ENCODE assay signal across 8 mouse cellular contexts in genomic region chr13:108297350-108298093, GRCm38 (mm10). TPM values are rescaled to one million over a fixed set of nuclear protein-coding genes. Genes with fewer than 3 reads are reported as not detected.
A peak's percentile ranks its signal among the peaks of the same experiment; 100 is the strongest.
DNase-seq lines count a peak whose midpoint lies in the region; ATAC-seq and TF ChIP-seq lines count a peak whose summit lies in the region.

No protein-coding gene starts in this region.

- ATAC-seq in intestine, embryonic 15.5 days = peak; percentile 86

- 10% methylated on average over 12 of the region's 12 CpGs for WGBS in intestine, embryonic 15.5 days

- no peak for DNase-seq in left cerebral cortex, adult 2 months (ENCODE audit: extremely low spot score in 1 of 2, low spot score in 2 of 2)
- no peak for DNase-seq in left cerebral cortex, postnatal 25 days (ENCODE audit: low spot score in 2 of 2)
- peak; percentile 96 for DNase-seq in heart, adult 11 months
- DNase-seq in lung, adult 18-20 months = peak; percentile 49 to 51
- peak; percentile 53 for DNase-seq in neural tube, embryonic 10.5 days (ENCODE audit: extremely low spot score, low spot score)
- no peak for DNase-seq in ovary, postnatal 10 days (ENCODE audit: low spot score)

- TF ChIP-seq CTCF in left cerebral cortex, adult 2 months (IDR thresholded peaks at IDR 0.05) = no peak
- TF ChIP-seq CTCF in cortical plate, adult 2 months (IDR thresholded peaks at IDR 0.05; ENCODE audit: extremely low read depth, insufficient read depth, low read length) = no peak

- peak overlapping the region; percentile 59 for H3K4me2 ChIP-seq in intestine, embryonic 15.5 days (replicated peaks)

- no peaks in the 10 kb centered on the region for H3K9me3 ChIP-seq in intestine, embryonic 15.5 days

- H3K4me3 ChIP-seq in left cerebral cortex, adult 2 months = peak overlapping the region; percentile 24
- H3K4me3 ChIP-seq in cortical plate, adult 2 months (ENCODE audit: insufficient read depth, low read length) = peak overlapping the region; percentile 4; the same call in 1 of the 2 replicates
- H3K4me3 ChIP-seq in intestine, embryonic 15.5 days (replicated peaks) = peak overlapping the region; percentile 27

- peak overlapping the region; percentile 59; the same call in 1 of the 2 replicates for H3K27ac ChIP-seq in left cerebral cortex, adult 2 months
- peak overlapping the region; percentile 68; the same call in 1 of the 2 replicates for H3K27ac ChIP-seq in cortical plate, adult 2 months (ENCODE audit: insufficient read depth, low read length)
- H3K27ac ChIP-seq in intestine, embryonic 15.5 days = peak overlapping the region; percentile 57; the same call in 1 of the 2 replicates

- no peaks in the 10 kb centered on the region for H3K36me3 ChIP-seq in intestine, embryonic 15.5 days

- TF ChIP-seq POLR2A in cortical plate, adult 2 months (IDR thresholded peaks at IDR 0.05; ENCODE audit: extremely low read depth, insufficient read depth, low read length) = peak; percentile 32; the same call in 1 of the 2 replicates

- no peaks in the 10 kb centered on the region for H3K27me3 ChIP-seq in intestine, embryonic 15.5 days (replicated peaks)

- intact Hi-C loops in left cerebral cortex, adult 2 months (cut with DNase I) = no loop called here
- intact Hi-C loops in left cerebral cortex, postnatal 25 days (cut with DNase I) = no loop called here

- no peak overlapping the region; the same call in 1 of the 2 replicates for H3K9ac ChIP-seq in intestine, embryonic 15.5 days

- H3K4me1 ChIP-seq in cortical plate, adult 2 months (ENCODE audit: control insufficient read depth, insufficient read depth, low read length) = no peaks in the 10 kb centered on the region
- peaks cover 7% of the 10 kb centered on the region for H3K4me1 ChIP-seq in intestine, embryonic 15.5 days (replicated peaks)

RNA-seq across cellular contexts. Expression of gene Depdc1b, which starts 18.6 kb away (rescaled TPM):
- total RNA-seq in left cerebral cortex, adult 2 months (2021) = under 1 TPM; 0.48 to 0.89 TPM
- 1 to 10 TPM in 1 of 2 experiments, under 1 TPM in 1; 0.37 to 1.1 TPM for total RNA-seq in left cerebral cortex, postnatal 25 days (2021)
- polyA plus RNA-seq in cortical plate, adult 2 months (2012; rRNA removed) = 0.45 and 0.77 TPM in 2 replicates
- polyA plus RNA-seq in intestine, embryonic 15.5 days (2015; fragmentation: Nextera tagmentation; extraction: Ambion mirVana) = 6.2 and 6.6 TPM in 2 replicates

Comparison
In these comparisons a context has a peak if more than half of its experiments do, and no peak if none do; other contexts are left out.
1. DNase-seq: peak in heart, adult 11 months (single experiment), lung, adult 18-20 months (2 of 2) and neural tube, embryonic 10.5 days (single experiment); none in left cerebral cortex, adult 2 months (0 of 2), left cerebral cortex, postnatal 25 days (0 of 2) and ovary, postnatal 10 days (single experiment).
2. Peak in every context shown above with its lines, with median percentiles within 50 percentile points of each other: H3K27ac ChIP-seq and H3K4me3 ChIP-seq.